Mouse (Mus musculus) small intestine, adult 2 months (tissue): ENCODE results near the gene Odr4. TPM values are rescaled to one million over a fixed set of nuclear protein-coding genes. Genes with fewer than 3 reads are reported as not detected.
A peak's percentile ranks its signal among the peaks of the same experiment; 100 is the strongest.

Experiments used
- H3K27ac ChIP-seq: fragments of 200-500 bp; 2 replicates; pipeline ENCODE4 v1.5.1; 2012; ENCODE audit warnings: low read depth, low read length, control low read depth, inconsistent platforms; ENCODE audit not compliant: insufficient read depth
- H3K27me3 ChIP-seq: fragments of 200-500 bp; 2 replicates; pipeline ENCODE4 v1.6.1; 2012; ENCODE audit warnings: mild to moderate bottlenecking, moderate library complexity, low read length, inconsistent platforms; ENCODE audit not compliant: control insufficient read depth, insufficient read depth
- H3K36me3 ChIP-seq: fragments of 200-500 bp; 2 replicates; pipeline ENCODE4 v1.6.1; 2012; ENCODE audit warnings: mild to moderate bottlenecking, low read length, control low read depth, inconsistent platforms; ENCODE audit not compliant: control insufficient read depth, insufficient read depth
- H3K4me1 ChIP-seq: fragments of 200-500 bp; 2 replicates; pipeline ENCODE4 v1.6.1; 2012; ENCODE audit warnings: low read length, inconsistent platforms, mixed read lengths; ENCODE audit not compliant: control insufficient read depth, insufficient read depth, insufficient read length
- H3K4me3 ChIP-seq: fragments of 200-500 bp; 2 replicates; pipeline ENCODE4 v1.5.1; 2012; ENCODE audit warnings: low read depth, mild to moderate bottlenecking, control low read depth, inconsistent platforms, low read length, moderate library complexity
- CTCF ChIP-seq: fragments of 200-500 bp; IDR thresholded peaks from 2 replicates; pipeline ENCODE4 v1.5.1; 2012; ENCODE audit warnings: low read depth, mild to moderate bottlenecking, control low read depth, inconsistent platforms, low read length, moderate library complexity, mixed read lengths; ENCODE audit not compliant: insufficient replicate concordance, insufficient read length; ENCODE audit errors: extremely low read depth
- POLR2A ChIP-seq: fragments of 200-500 bp; IDR thresholded peaks from 2 replicates; pipeline ENCODE4 v1.6.1; 2012; ENCODE audit warnings: low read depth, mild to moderate bottlenecking, control low read depth, inconsistent platforms, low read length, moderate library complexity
- WGBS: fragments of 180-500 bp; shearing (Covaris S2); methylation state at CpG from one replicate; pipeline ENCODE4 v1.1.7; 2018; 5-methylcytosine and 5-hydroxymethylcytosine counted together
- polyA plus RNA-seq: library from polyadenylated mRNA; depleted of rRNA; stranded (reverse); fragments of >200 nt; gene quantifications from 2 replicates; pipeline ENCODE4 v1.2.3, GENCODE M21; 2012

Gene Odr4
- polyA plus RNA-seq, 1 experiment = 1.5 TPM

DNA sequence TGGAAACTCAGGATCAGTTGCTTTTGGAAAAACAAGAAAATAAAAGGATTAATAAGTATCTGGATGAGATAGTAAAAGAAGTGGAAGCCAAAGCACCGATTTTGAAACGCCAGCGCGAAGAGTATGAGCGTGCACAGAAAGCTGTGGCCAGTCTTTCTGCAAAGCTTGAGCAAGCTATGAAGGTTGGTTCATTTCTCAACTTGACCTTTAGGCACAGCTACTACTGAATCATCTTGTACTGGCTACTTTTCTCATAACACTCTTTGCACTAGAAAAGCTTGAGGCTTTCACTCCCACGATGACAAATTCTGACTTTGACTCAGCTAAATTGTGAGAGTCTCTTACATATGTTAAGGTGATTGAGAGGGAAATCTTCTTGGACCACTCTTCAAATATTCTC is 17.1 kb upstream of the Odr4 start:
- H3K36me3 ChIP-seq = peaks cover 60% of the 10 kb centered on the region
- no peak overlapping the region for H3K4me3 ChIP-seq
- 93% methylated on average over 6 of the region's 6 CpGs for WGBS
- H3K4me1 ChIP-seq = no peaks in the 10 kb centered on the region
- no peaks in the 10 kb centered on the region for H3K27me3 ChIP-seq
- TF ChIP-seq POLR2A (no peak), CTCF (no peak)
- no peak overlapping the region for H3K27ac ChIP-seq

DNA sequence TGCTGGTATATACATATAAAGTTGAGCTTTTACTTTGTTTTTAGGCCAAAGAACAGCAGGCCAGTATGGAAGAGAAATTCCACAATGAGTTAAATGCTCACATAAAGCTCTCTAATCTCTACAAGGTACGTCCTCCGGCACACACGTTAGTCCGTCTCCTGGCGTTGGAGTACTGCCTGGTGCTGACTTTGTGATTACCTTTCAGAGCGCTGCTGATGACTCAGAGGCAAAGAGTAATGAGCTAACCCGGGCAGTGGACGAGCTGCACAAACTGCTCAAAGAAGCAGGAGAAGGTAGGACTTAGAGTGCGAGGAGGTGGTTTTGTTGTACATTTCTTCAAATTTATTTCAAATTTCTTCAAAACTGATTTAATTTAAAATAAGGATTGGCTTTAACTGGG is 14.4 kb upstream of the Odr4 start:
- Histone ChIP-seq H3K27me3 (no peaks in the 10 kb centered on the region), H3K4me1 (no peaks in the 10 kb centered on the region), H3K27ac (no peak overlapping the region), H3K4me3 (no peak overlapping the region), H3K36me3 (peaks cover 58% of the 10 kb centered on the region)
- WGBS = 81% methylated on average over 9 of the region's 9 CpGs
- TF ChIP-seq POLR2A (no peak), CTCF (no peak)

DNA sequence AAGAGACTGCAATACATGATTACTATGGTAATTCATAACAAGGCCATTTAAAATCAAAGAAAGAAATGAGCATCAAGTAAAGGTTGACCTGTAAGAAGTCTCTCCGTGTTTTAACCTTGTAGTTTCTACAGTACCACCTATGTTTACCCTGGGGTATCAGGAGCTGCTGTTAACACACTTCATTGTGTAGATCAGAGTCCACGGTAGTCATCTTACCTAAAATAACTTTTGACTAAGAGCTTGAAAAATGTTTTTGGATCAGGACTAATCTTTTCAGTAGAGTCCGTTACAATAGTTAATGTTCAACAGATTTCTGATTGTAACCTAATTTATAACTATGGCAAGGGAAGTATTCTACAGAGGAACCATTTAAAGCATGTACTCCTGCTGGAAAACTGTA is 11.7 kb upstream of the Odr4 start:
- peaks cover 46% of the 10 kb centered on the region for H3K36me3 ChIP-seq
- WGBS = 51% methylated on average over 3 of the region's 3 CpGs

DNA sequence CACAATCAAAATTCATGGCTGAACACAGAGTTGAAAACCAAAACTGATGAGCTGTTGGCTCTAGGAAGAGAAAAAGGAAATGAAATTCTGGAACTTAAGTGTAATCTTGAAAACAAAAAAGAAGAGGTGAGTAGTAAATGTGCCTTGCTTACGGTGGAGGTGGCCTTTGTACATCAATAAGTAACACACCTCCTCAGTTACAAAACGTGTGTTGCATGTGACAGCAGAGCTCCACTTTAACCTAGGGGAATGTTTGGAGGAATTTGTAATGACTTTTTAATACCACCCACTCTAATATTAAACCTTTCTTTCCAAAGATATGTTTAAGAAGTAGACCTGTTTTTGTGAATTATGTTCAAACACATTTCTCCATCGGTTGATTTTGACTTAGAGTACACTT is 11.0 kb upstream of the Odr4 start:
- no peaks in the 10 kb centered on the region for H3K4me1 ChIP-seq
- H3K36me3 ChIP-seq = peaks cover 42% of the 10 kb centered on the region
- WGBS = 77% methylated on average over 3 of the region's 3 CpGs
- H3K27me3 ChIP-seq = no peaks in the 10 kb centered on the region
- H3K27ac ChIP-seq = no peak overlapping the region
- TF ChIP-seq CTCF = no peak
- no peak for TF ChIP-seq POLR2A
- no peak overlapping the region for H3K4me3 ChIP-seq

More for the DNA sequence above, 11.7 kb upstream of the Odr4 start:
- H3K27ac ChIP-seq = no peak overlapping the region
- no peak overlapping the region for H3K4me3 ChIP-seq
- no peaks in the 10 kb centered on the region for H3K27me3 ChIP-seq
- H3K4me1 ChIP-seq = no peaks in the 10 kb centered on the region
- TF ChIP-seq POLR2A = no peak
- no peak for TF ChIP-seq CTCF

DNA sequence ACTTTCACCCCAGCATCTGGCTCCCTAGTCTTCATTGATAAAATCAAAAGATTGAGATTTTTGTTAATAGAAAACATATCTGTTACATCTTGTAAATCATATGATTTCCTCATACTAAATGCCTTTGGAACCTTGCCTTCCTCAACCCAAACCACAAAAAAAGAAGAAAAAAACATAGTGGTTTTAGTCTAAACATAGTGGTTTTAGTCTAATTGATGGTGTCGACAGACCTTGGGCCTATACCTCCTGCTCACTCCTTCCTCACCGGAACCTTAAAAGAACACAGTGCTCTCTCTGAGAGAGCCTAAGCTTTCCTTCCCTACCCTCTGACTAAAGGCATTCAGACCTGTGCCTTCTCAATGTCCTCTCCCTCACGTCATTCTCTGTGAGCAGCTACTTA is 3.1 kb upstream of the Odr4 start:
- WGBS = 82% methylated on average over 3 of the region's 3 CpGs
- H3K27ac ChIP-seq = no peak overlapping the region
- H3K4me1 ChIP-seq = peaks cover 2% of the 10 kb centered on the region; the same call in 1 of the 2 replicates
- H3K27me3 ChIP-seq = no peaks in the 10 kb centered on the region
- H3K36me3 ChIP-seq = peaks cover 21% of the 10 kb centered on the region
- TF ChIP-seq CTCF (no peak), POLR2A (no peak)
- H3K4me3 ChIP-seq = no peak overlapping the region

DNA sequence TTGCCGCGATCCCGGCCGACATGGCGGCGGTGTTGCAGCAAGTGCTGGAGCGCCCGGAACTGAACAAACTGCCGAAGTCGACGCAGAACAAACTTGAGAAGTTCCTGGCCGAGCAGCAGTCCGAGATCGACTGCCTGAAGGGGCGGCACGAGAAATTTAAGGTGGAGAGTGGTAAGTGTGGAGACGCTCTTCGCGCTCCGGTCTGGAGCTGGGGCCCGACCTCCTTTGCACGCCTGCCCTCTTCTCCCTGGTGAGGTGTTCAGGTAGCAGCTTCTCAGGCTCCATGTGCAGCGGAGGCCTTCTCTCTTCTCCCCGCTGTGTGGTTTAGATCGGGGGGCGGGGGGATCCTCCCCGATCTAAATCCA is 590 bp upstream of the Odr4 start:
- peak overlapping the region; percentile 70 for H3K27ac ChIP-seq
- peaks cover 22% of the 10 kb centered on the region for H3K36me3 ChIP-seq
- peak overlapping the region; percentile 87 for H3K4me3 ChIP-seq
- WGBS = under 1% methylated on average over 27 of the region's 27 CpGs
- H3K27me3 ChIP-seq = no peaks in the 10 kb centered on the region
- TF ChIP-seq CTCF = no peak
- TF ChIP-seq POLR2A = no peak
- peaks cover 2% of the 10 kb centered on the region; the same call in 1 of the 2 replicates for H3K4me1 ChIP-seq

DNA sequence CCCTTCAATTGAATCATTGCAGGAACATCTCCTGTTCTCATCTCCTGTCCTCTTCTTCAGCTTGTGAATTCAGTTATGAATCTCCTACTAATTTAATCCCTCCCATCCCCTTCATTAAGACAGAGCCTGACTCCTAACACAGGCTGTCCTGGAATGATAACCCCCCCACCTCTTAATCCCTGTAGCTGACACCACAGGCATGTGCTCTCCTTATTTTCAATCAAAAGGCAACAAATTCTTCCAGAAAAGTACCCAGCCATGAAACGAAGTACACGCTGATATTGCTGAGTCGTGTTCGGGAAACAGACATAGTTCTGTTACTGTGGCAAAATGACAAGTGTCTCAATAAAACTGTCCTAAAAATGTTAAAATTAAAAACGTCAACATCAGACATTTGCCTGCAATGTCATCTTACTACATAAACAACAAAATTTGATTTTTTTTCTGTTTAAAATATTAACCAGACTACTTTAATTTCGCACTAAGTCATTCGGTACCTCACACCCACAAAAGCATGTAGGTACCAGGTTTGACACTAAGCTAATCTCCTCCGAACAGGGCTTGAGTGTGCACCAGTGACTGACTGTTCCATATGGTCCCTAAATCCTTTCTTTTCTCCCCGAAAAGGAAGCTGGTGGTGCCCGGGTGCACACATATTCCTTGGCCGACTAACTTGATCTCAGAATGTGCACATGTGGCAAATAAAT is 796 bp downstream of the Odr4 start:
- WGBS = 9% methylated on average over 11 of the region's 11 CpGs
- no peak for TF ChIP-seq CTCF
- H3K27me3 ChIP-seq = no peaks in the 10 kb centered on the region
- H3K27ac ChIP-seq = peak overlapping the region; percentile 47
- peak overlapping the region; percentile 79 for H3K4me3 ChIP-seq
- peaks cover 2% of the 10 kb centered on the region; the same call in 1 of the 2 replicates for H3K4me1 ChIP-seq
- peaks cover 25% of the 10 kb centered on the region for H3K36me3 ChIP-seq
